Mouse (Mus musculus) hindbrain, embryonic 13.5 days (tissue): ENCODE measurements around the gene Lilr4b. TPM values are rescaled to one million over a fixed set of nuclear protein-coding genes. Genes with fewer than 3 reads are reported as not detected.

Experiments used
- ATAC-seq: fragments of 200-750 bp; cut with Nextera tagmentation; 2 replicates; pipeline ENCODE4 v1.8.0; 2017; ENCODE audit warnings: moderate TSS enrichment; ENCODE audit not compliant: low FRiP score
- H3K27ac ChIP-seq: fragments of 300-500 bp; sonication (generic); 2 replicates; pipeline ENCODE4 v1.5.1; 2015; ENCODE audit warnings: inconsistent platforms, mild to moderate bottlenecking, moderate library complexity
- H3K27me3 ChIP-seq: fragments of 300-500 bp; sonication (generic); 2 replicates; pipeline ENCODE4 v1.6.1; 2015; ENCODE audit warnings: mild to moderate bottlenecking, inconsistent platforms
- H3K36me3 ChIP-seq: fragments of 300-500 bp; sonication (generic); 2 replicates; pipeline ENCODE4 v1.6.1; 2015; ENCODE audit warnings: mild to moderate bottlenecking, inconsistent platforms
- H3K4me1 ChIP-seq: fragments of 300-500 bp; sonication (generic); replicated peaks from 2 replicates; pipeline ENCODE4 v1.6.1; 2015; ENCODE audit warnings: inconsistent platforms
- H3K4me2 ChIP-seq: fragments of 300-500 bp; sonication (generic); 2 replicates; pipeline ENCODE4 v1.6.1; 2015; ENCODE audit warnings: inconsistent platforms, mild to moderate bottlenecking, moderate library complexity
- H3K4me3 ChIP-seq: fragments of 300-500 bp; sonication (generic); 2 replicates; pipeline ENCODE4 v1.5.1; 2015; ENCODE audit warnings: mild to moderate bottlenecking, inconsistent platforms
- H3K9ac ChIP-seq: fragments of 300-500 bp; sonication (generic); 2 replicates; pipeline ENCODE4 v1.6.1; 2015; ENCODE audit warnings: mild to moderate bottlenecking, inconsistent platforms
- H3K9me3 ChIP-seq: fragments of 300-500 bp; sonication (generic); 2 replicates; pipeline ENCODE4 v1.6.1; 2016; ENCODE audit warnings: inconsistent platforms
- WGBS: fragments of 180-500 bp; shearing (Covaris S2); methylation state at CpG from one replicate; pipeline ENCODE4 v1.1.7; 2015; 5-methylcytosine and 5-hydroxymethylcytosine counted together
- polyA plus RNA-seq: library from polyadenylated mRNA; unstranded; fragments of >200 nt; fragmentation: Nextera tagmentation; extraction: Ambion mirVana; gene quantifications from 2 replicates; pipeline ENCODE4 v1.2.1, GENCODE M21; 2015

Gene Lilr4b
- polyA plus RNA-seq, 1 experiment from 2014 or later = 0.17 TPM

GRCm38 (mm10) chr10:51526633-51527032 lies 46.2 kb downstream of the Lilr4b start:
- Histone ChIP-seq H3K4me1 (no peaks in the 10 kb centered on the region), H3K9ac (no peak overlapping the region), H3K27me3 (no peaks in the 10 kb centered on the region), H3K9me3 (no peaks in the 10 kb centered on the region), H3K27ac (no peak overlapping the region), H3K4me2 (no peak overlapping the region), H3K36me3 (no peaks in the 10 kb centered on the region), H3K4me3 (no peak overlapping the region)
- WGBS = 74% methylated on average over 4 of the region's 4 CpGs
- ATAC-seq = no peak

- H3K27ac ChIP-seq = no peak overlapping the region
- no peaks in the 10 kb centered on the region for H3K36me3 ChIP-seq
- WGBS = 76% methylated on average over 8 of the region's 8 CpGs
- no peak for ATAC-seq
- H3K4me3 ChIP-seq = no peak overlapping the region
- H3K4me1 ChIP-seq = no peaks in the 10 kb centered on the region
- no peak overlapping the region for H3K4me2 ChIP-seq
- H3K9ac ChIP-seq = no peak overlapping the region
- no peaks in the 10 kb centered on the region for H3K27me3 ChIP-seq
- H3K9me3 ChIP-seq = no peaks in the 10 kb centered on the region
These were observed 48.5 kb downstream of the Lilr4b start for GRCm38 (mm10) chr10:51528840-51529434.

DNA sequence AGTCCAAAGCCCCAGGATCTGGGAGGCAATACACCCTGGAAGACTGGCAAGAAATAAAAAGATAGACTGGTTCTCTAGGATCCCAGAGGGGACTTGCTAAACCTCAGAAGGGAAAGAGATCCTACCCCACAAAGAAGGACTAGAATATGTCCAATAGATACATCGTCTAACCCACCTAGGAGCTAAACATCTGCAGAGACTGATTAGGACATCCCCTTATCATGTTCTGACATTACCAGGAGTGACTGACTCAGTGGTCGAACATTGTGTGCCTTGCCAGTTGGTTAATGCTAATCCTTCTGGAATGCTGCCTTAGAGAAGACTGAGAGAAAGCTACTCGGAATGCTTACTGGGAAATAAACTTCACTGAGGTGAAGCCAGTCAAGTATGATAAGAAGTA lies 49.1 kb downstream of the Lilr4b start:
- Histone ChIP-seq H3K9ac (no peak overlapping the region), H3K4me2 (no peak overlapping the region), H3K27ac (no peak overlapping the region), H3K4me3 (no peak overlapping the region), H3K9me3 (no peaks in the 10 kb centered on the region), H3K4me1 (no peaks in the 10 kb centered on the region), H3K36me3 (no peaks in the 10 kb centered on the region), H3K27me3 (no peaks in the 10 kb centered on the region)
- 90% methylated on average over 3 of the region's 3 CpGs for WGBS
- ATAC-seq = no peak

- no peak for ATAC-seq
- 91% methylated on average over 7 of the region's 7 CpGs for WGBS
- no peak overlapping the region for H3K9ac ChIP-seq
- H3K9me3 ChIP-seq = no peaks in the 10 kb centered on the region
- H3K4me2 ChIP-seq = no peak overlapping the region
- H3K27ac ChIP-seq = no peak overlapping the region
- no peaks in the 10 kb centered on the region for H3K4me1 ChIP-seq
- H3K27me3 ChIP-seq = no peaks in the 10 kb centered on the region
- H3K4me3 ChIP-seq = no peak overlapping the region
- H3K36me3 ChIP-seq = no peaks in the 10 kb centered on the region
These were observed 50.4 kb downstream of the Lilr4b start for GRCm38 (mm10) chr10:51530813-51531212.

Other genes with a start within 250 kb of the Lilr4b start
- gene Gm49339, start within 50 bp of the Lilr4b start, polyA plus RNA-seq = not detected in 2 replicates
- 0.77 and 0.96 TPM in 2 replicates for gene Lilrb4a, start 10.3 kb downstream of the Lilr4b start, polyA plus RNA-seq
- gene Fam162b, start 109.9 kb downstream of the Lilr4b start, polyA plus RNA-seq = 2.3 and 2.4 TPM in 2 replicates
- gene Gprc6a, start 150.8 kb downstream of the Lilr4b start, polyA plus RNA-seq = not detected in 2 replicates
- gene Rfx6, start 197.1 kb downstream of the Lilr4b start, polyA plus RNA-seq = not detected in 2 replicates